ENCODE assay signal across 33 mouse cellular contexts in genomic region chr6:114362355-114362754, GRCm38 (mm10). TPM values are rescaled to one million over a fixed set of nuclear protein-coding genes. Genes with fewer than 3 reads are reported as not detected.
DNase-seq lines count a peak whose midpoint lies in the region; ATAC-seq and TF ChIP-seq lines count a peak whose summit lies in the region.
"Had no signal": no experiment of that assay in that cellular context is flagged by ENCODE, and none has a peak within 500 bp of the region (broad histone marks: within the 10 kb centered on the region; RNA-seq: fewer than 3 reads in every experiment).

No protein-coding gene starts in this region.

- H3K79me2 ChIP-seq in liver, adult 2 months (ENCODE audit: control insufficient read depth, insufficient read depth, low read length), result no peaks in the 10 kb centered on the region

- no peaks in the 10 kb centered on the region for H3K36me3 ChIP-seq in liver, adult 2 months (ENCODE audit: control insufficient read depth, insufficient read depth, low read length)
- no peaks in the 10 kb centered on the region for H3K36me3 ChIP-seq in liver, embryonic 12.5 days
- no peaks in the 10 kb centered on the region for H3K36me3 ChIP-seq in thymus, adult 2 months (ENCODE audit: control insufficient read depth, insufficient read depth, low read length)
- H3K36me3 ChIP-seq: embryonic facial prominence, embryonic 10.5 days; embryonic facial prominence, embryonic 15.5 days; forebrain, embryonic 12.5 days; hindbrain, embryonic 10.5 days; intestine, embryonic 15.5 days; limb, embryonic 12.5 days; midbrain, embryonic 12.5 days; neural tube, embryonic 12.5 days had no signal

- no peaks in the 10 kb centered on the region for H3K27me3 ChIP-seq in liver, adult 2 months (ENCODE audit: control insufficient read depth, insufficient read depth, low read length)
- no peaks in the 10 kb centered on the region for H3K27me3 ChIP-seq in liver, embryonic 12.5 days (replicated peaks)
- H3K27me3 ChIP-seq in thymus, adult 2 months (ENCODE audit: control insufficient read depth, insufficient read depth, low read length), result no peaks in the 10 kb centered on the region
- H3K27me3 ChIP-seq: forebrain, embryonic 12.5 days; intestine, embryonic 15.5 days; limb, embryonic 12.5 days; neural tube, embryonic 12.5 days had no signal

- no peaks in the 10 kb centered on the region for H3K9me3 ChIP-seq in liver, embryonic 12.5 days (replicated peaks)
- H3K9me3 ChIP-seq: embryonic facial prominence, embryonic 10.5 days; embryonic facial prominence, embryonic 15.5 days; forebrain, embryonic 12.5 days; hindbrain, embryonic 10.5 days; intestine, embryonic 15.5 days; limb, embryonic 12.5 days; megakaryocyte, embryonic 14.5 days; midbrain, embryonic 12.5 days; neural tube, embryonic 12.5 days had no signal

- no peak overlapping the region for H3K9ac ChIP-seq in liver, adult 2 months (ENCODE audit: low read depth, low read length)
- H3K9ac ChIP-seq in liver, embryonic 12.5 days, result no peak overlapping the region
- H3K9ac ChIP-seq: embryonic facial prominence, embryonic 15.5 days; forebrain, embryonic 12.5 days; forebrain, postnatal 0 days; intestine, embryonic 15.5 days; limb, embryonic 12.5 days; liver, postnatal 0 days; midbrain, embryonic 12.5 days; neural tube, embryonic 12.5 days had no signal

- H3K4me2 ChIP-seq in liver, embryonic 12.5 days, result no peak overlapping the region
- H3K4me2 ChIP-seq: embryonic facial prominence, embryonic 15.5 days; forebrain, embryonic 12.5 days; heart, embryonic 11.5 days; intestine, embryonic 15.5 days; limb, embryonic 12.5 days; liver, embryonic 11.5 days; midbrain, embryonic 12.5 days; neural tube, embryonic 12.5 days had no signal

- DNase-seq in liver, adult 2 months (ENCODE audit: extremely low read depth, low read depth, low spot score), result peak; percentile 25
- no peak for DNase-seq in thymus, adult 2 months
- DNase-seq in embryo, embryonic 10 days (ENCODE audit: low spot score), result no peak
- DNase-seq: adrenal gland, adult 8-10 months; cerebellum, adult 11-12 months; cerebellum, adult 9-11 months; forebrain, postnatal 0 days; gastrocnemius, postnatal 10 days; kidney, adult 8-10 months; kidney, postnatal 14 days; liver, postnatal 0 days; right cerebral cortex, adult 18-20 months; right cerebral cortex, postnatal 4 days had no signal

- no peak for TF ChIP-seq POLR2A in liver, adult 2 months (IDR thresholded peaks at IDR 0.05; ENCODE audit: extremely low read depth, insufficient read depth, low read length)
- TF ChIP-seq POLR2A in thymus, adult 2 months (IDR thresholded peaks at IDR 0.05; ENCODE audit: control insufficient read depth, extremely low read depth, insufficient read depth, low read length, poor library complexity), result no peak

- H3K4me1 ChIP-seq in liver, adult 2 months (ENCODE audit: control insufficient read depth, insufficient read depth, low read length), result no peaks in the 10 kb centered on the region
- no peaks in the 10 kb centered on the region for H3K4me1 ChIP-seq in liver, embryonic 12.5 days
- H3K4me1 ChIP-seq in brown adipose tissue, adult 24 weeks (ENCODE audit: control insufficient read depth, insufficient read depth, insufficient read length, low read length), result peaks cover 6% of the 10 kb centered on the region; the same call in 1 of the 2 replicates
- no peaks in the 10 kb centered on the region for H3K4me1 ChIP-seq in thymus, adult 2 months (replicated peaks; ENCODE audit: control insufficient read depth, insufficient read depth, low read length)
- H3K4me1 ChIP-seq: embryonic facial prominence, embryonic 15.5 days; intestine, embryonic 15.5 days; limb, embryonic 12.5 days; midbrain, embryonic 12.5 days; neural tube, embryonic 12.5 days had no signal

- WGBS in liver, adult 2 months, result 67% methylated on average over 4 of the region's 4 CpGs
- 35% methylated on average over 4 of the region's 4 CpGs for WGBS in liver, embryonic 12.5 days (ENCODE audit: insufficient replicate concordance)
- WGBS in thymus, adult 2 months, result 25% methylated on average over 4 of the region's 4 CpGs

- TF ChIP-seq CTCF in liver, adult 2 months (IDR thresholded peaks at IDR 0.05; ENCODE audit: low read depth, low read length), result no peak
- no peak for TF ChIP-seq CTCF in thymus, adult 2 months (IDR thresholded peaks at IDR 0.05; ENCODE audit: borderline replicate concordance, control insufficient read depth, extremely low read depth, insufficient read depth, low read length, poor library complexity)

- ATAC-seq in liver, embryonic 12.5 days, result no peak
- peak; percentile 77 for ATAC-seq in granulocyte monocyte progenitor cell, adult 5-6 weeks (replicated peaks; ENCODE audit: poor library complexity, severe bottlenecking)
- ATAC-seq: forebrain, postnatal 0 days; hindbrain, postnatal 0 days; intestine, embryonic 15.5 days; liver, postnatal 0 days had no signal

- H3K4me3 ChIP-seq in liver, adult 2 months (ENCODE audit: insufficient read depth, low read depth, low read length), result no peak overlapping the region
- H3K4me3 ChIP-seq in liver, embryonic 12.5 days, result no peak overlapping the region
- no peak overlapping the region for H3K4me3 ChIP-seq in brown adipose tissue, adult 24 weeks (ENCODE audit: insufficient read depth, low read depth, low read length)
- H3K4me3 ChIP-seq in thymus, adult 2 months (ENCODE audit: control insufficient read depth, insufficient read depth, low read length), result no peak overlapping the region
- H3K4me3 ChIP-seq: embryonic facial prominence, embryonic 10.5 days; embryonic facial prominence, embryonic 15.5 days; forebrain, embryonic 12.5 days; hindbrain, embryonic 10.5 days; intestine, embryonic 15.5 days; left cerebral cortex, adult 2 months; limb, embryonic 12.5 days; megakaryocyte, embryonic 14.5 days; midbrain, embryonic 12.5 days; myocyte; neural tube, embryonic 12.5 days had no signal

- H3K27ac ChIP-seq in liver, adult 2 months (replicated peaks; ENCODE audit: insufficient read depth, low read depth, low read length), result no peak overlapping the region
- no peak overlapping the region for H3K27ac ChIP-seq in liver, embryonic 12.5 days
- H3K27ac ChIP-seq in brown adipose tissue, adult 24 weeks (replicated peaks; ENCODE audit: low read depth, low read length), result peak overlapping the region; percentile 32; the same call in 1 of the 2 replicates
- H3K27ac ChIP-seq in thymus, adult 2 months (ENCODE audit: control insufficient read depth, insufficient read depth, low read length), result no peak overlapping the region
- H3K27ac ChIP-seq: embryonic facial prominence, embryonic 10.5 days; embryonic facial prominence, embryonic 15.5 days; forebrain, embryonic 12.5 days; hindbrain, embryonic 10.5 days; hindbrain, postnatal 0 days; intestine, embryonic 15.5 days; left cerebral cortex, adult 2 months; limb, embryonic 12.5 days; midbrain, embryonic 12.5 days; neural tube, embryonic 12.5 days had no signal

RNA-seq across cellular contexts. Expression of gene Hrh1, which starts 35.4 kb away (rescaled TPM):
- total RNA-seq in liver, adult 2 months (2014; rRNA removed), result 0.13 TPM in 1 of 2 replicates, not detected in the other
- polyA plus RNA-seq in liver, adult 2 months (2012; rRNA removed), result 0.06 and 0.07 TPM in 2 replicates
- not detected in 2 replicates for polyA plus RNA-seq in liver, embryonic 12.5 days (2016; fragmentation: Nextera tagmentation; extraction: Ambion mirVana)
- 0.75 TPM in 1 of 2 replicates, not detected in the other for polyA plus RNA-seq in brown adipose tissue, adult 24 weeks (2012; ENCODE audit: insufficient read depth, insufficient read length, missing spikeins)
- total RNA-seq in granulocyte monocyte progenitor cell, adult 5-6 weeks (2014; fragmentation: Nextera tagmentation), result not detected in 2 replicates
- total RNA-seq in granulocyte monocyte progenitor cell, adult 5-6 weeks (2017), result not detected in 2 replicates
- 0.27 and 0.32 TPM in 2 replicates for polyA plus RNA-seq in thymus, adult 2 months (2012; rRNA removed)
- total RNA-seq: CH12.LX had no signal
- polyA plus RNA-seq: heart, embryonic 11.5 days; heart, embryonic 16.5 days; liver, postnatal 0 days; stomach, embryonic 14.5 days had no signal
